Mouse (Mus musculus) myocyte (in vitro differentiated cells): ENCODE data around the gene Glb1.

Experiments used
- E2F4 ChIP-seq: IDR thresholded peaks from one replicate; pipeline ENCODE4 v1.6.1; 2011; ENCODE audit warnings: mild to moderate bottlenecking, control low read depth, moderate library complexity; ENCODE audit not compliant: insufficient read depth
- POLR2A ChIP-seq: IDR thresholded peaks from one replicate; pipeline ENCODE4 v1.6.1; 2011; ENCODE audit warnings: low read depth, mild to moderate bottlenecking, control low read depth, moderate library complexity; ENCODE audit not compliant: insufficient read length
- USF1 ChIP-seq: IDR thresholded peaks from one replicate; pipeline ENCODE4 v1.6.1; 2011; ENCODE audit warnings: low read depth, mild to moderate bottlenecking, control low read depth, moderate library complexity

- TF ChIP-seq E2F4 (no peak), POLR2A (no peak), USF1 (no peak)
Observed at GRCm38 (mm10) chr9:114442893-114443292, 42.0 kb downstream of the Glb1 start.
